Mouse (Mus musculus) stomach, embryonic 14.5 days (tissue): ENCODE measurements around the gene Ncaph2. TPM values are rescaled to one million over a fixed set of nuclear protein-coding genes. Genes with fewer than 3 reads are reported as not detected.
A peak's percentile ranks its signal among the peaks of the same experiment; 100 is the strongest.

Source experiments
- ATAC-seq: fragments of 200-750 bp; cut with Nextera tagmentation; 2 replicates; pipeline ENCODE4 v1.8.0; 2017; ENCODE audit warnings: low read depth, moderate TSS enrichment; ENCODE audit not compliant: insufficient number of reproducible peaks, insufficient read depth, low FRiP score
- H3K27ac ChIP-seq: fragments of 300-500 bp; sonication (generic); 2 replicates; pipeline ENCODE4 v1.5.1; 2014; ENCODE audit warnings: mild to moderate bottlenecking, low read length, moderate library complexity, mixed read lengths
- H3K27me3 ChIP-seq: fragments of 300-500 bp; sonication (generic); 2 replicates; pipeline ENCODE4 v1.6.1; 2014; ENCODE audit warnings: low read length, control low read depth, mixed read lengths; ENCODE audit not compliant: control insufficient read depth, insufficient read depth
- H3K36me3 ChIP-seq: fragments of 300-500 bp; sonication (generic); 2 replicates; pipeline ENCODE4 v1.6.1; 2014; ENCODE audit warnings: mild to moderate bottlenecking, control low read depth, low read length, moderate library complexity, mixed read lengths; ENCODE audit not compliant: control insufficient read depth, insufficient read depth
- H3K4me1 ChIP-seq: fragments of 300-500 bp; sonication (generic); 2 replicates; pipeline ENCODE4 v1.6.1; 2014; ENCODE audit warnings: low read length, control low read depth, mixed read lengths; ENCODE audit not compliant: control insufficient read depth, insufficient read depth
- H3K4me2 ChIP-seq: fragments of 300-500 bp; sonication (generic); replicated peaks from 2 replicates; pipeline ENCODE4 v1.6.1; 2014; ENCODE audit warnings: low read depth, low read length, control low read depth
- H3K4me3 ChIP-seq: fragments of 300-500 bp; sonication (generic); 2 replicates; pipeline ENCODE4 v1.5.1; 2014; ENCODE audit warnings: low read depth, low read length, control low read depth
- H3K9ac ChIP-seq: fragments of 300-500 bp; sonication (generic); replicated peaks from 2 replicates; pipeline ENCODE4 v1.6.1; 2014; ENCODE audit warnings: low read depth, mild to moderate bottlenecking, control low read depth, low read length, moderate library complexity, mixed read lengths
- H3K9me3 ChIP-seq: fragments of 300-500 bp; sonication (generic); 2 replicates; pipeline ENCODE4 v1.6.1; 2016; ENCODE audit warnings: low read depth, low read length, control low read depth; ENCODE audit not compliant: control insufficient read depth
- WGBS: fragments of 180-500 bp; shearing (Covaris S2); extraction: QIAGEN DNeasy Blood & Tissue Kit; methylation state at CpG from one replicate; pipeline ENCODE4 v1.1.7; 2014; 5-methylcytosine and 5-hydroxymethylcytosine counted together
- polyA plus RNA-seq: library from polyadenylated mRNA; unstranded; fragments of >200 nt; fragmentation: Nextera tagmentation; extraction: Ambion mirVana; gene quantifications from 2 replicates; pipeline ENCODE4 v1.2.1, GENCODE M21; 2014

The Ncaph2 gene
- polyA plus RNA-seq, 1 experiment from 2014 or later, result 159 TPM

DNA sequence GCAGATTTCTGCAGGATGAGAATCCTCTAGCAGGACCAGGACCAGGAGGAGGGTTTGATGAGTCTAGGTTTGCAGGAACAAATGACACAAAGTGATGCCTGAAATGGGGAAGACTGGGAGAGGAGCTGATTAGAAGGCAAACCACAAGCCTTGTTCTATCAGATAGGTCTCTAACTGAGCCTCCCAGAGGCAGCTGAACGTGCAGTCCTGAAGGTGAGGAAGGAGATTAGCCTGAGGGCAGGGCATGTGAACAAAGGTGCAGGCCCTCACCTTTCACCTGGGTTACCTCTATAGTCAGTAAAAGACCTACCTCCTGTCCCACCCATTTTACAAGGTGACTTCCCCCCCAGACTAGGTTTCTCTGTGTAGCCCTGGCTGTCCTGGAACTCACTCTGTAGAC lies 44.2 kb downstream of the Ncaph2 start:
- no peak overlapping the region for H3K9ac ChIP-seq
- ATAC-seq, result no peak
- no peak overlapping the region for H3K4me3 ChIP-seq
- no peak overlapping the region for H3K27ac ChIP-seq
- no peaks in the 10 kb centered on the region for H3K4me1 ChIP-seq
- no peak overlapping the region for H3K4me2 ChIP-seq
- H3K27me3 ChIP-seq, result no peaks in the 10 kb centered on the region
- no peaks in the 10 kb centered on the region for H3K9me3 ChIP-seq
- no peaks in the 10 kb centered on the region for H3K36me3 ChIP-seq
- 47% methylated on average over 1 of the region's 1 CpGs for WGBS

DNA sequence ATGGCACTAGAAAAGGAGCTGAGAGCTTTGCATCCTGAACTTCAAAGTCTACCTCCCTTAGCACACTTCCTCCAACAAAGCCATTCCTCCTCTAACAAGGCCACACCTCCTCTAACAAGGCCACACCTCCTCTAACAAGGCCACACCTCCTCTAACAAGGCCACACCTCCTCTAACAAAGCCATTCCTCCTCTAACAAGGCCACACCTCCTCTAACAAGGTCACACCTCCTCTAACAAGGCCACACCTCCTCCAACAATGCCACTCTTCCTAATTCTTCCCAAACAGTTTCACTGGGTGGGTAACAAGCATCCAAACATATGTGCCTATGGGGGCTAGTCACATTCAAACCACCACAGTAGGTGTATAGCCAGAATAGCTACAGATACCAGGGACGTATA lies 47.0 kb downstream of the Ncaph2 start:
- Histone ChIP-seq H3K4me1 (no peaks in the 10 kb centered on the region), H3K4me2 (no peak overlapping the region), H3K27me3 (no peaks in the 10 kb centered on the region), H3K9me3 (no peaks in the 10 kb centered on the region), H3K4me3 (no peak overlapping the region), H3K27ac (no peak overlapping the region), H3K36me3 (no peaks in the 10 kb centered on the region), H3K9ac (no peak overlapping the region)
- ATAC-seq, result no peak
- WGBS, result 85% methylated on average over 1 of the region's 1 CpGs

DNA sequence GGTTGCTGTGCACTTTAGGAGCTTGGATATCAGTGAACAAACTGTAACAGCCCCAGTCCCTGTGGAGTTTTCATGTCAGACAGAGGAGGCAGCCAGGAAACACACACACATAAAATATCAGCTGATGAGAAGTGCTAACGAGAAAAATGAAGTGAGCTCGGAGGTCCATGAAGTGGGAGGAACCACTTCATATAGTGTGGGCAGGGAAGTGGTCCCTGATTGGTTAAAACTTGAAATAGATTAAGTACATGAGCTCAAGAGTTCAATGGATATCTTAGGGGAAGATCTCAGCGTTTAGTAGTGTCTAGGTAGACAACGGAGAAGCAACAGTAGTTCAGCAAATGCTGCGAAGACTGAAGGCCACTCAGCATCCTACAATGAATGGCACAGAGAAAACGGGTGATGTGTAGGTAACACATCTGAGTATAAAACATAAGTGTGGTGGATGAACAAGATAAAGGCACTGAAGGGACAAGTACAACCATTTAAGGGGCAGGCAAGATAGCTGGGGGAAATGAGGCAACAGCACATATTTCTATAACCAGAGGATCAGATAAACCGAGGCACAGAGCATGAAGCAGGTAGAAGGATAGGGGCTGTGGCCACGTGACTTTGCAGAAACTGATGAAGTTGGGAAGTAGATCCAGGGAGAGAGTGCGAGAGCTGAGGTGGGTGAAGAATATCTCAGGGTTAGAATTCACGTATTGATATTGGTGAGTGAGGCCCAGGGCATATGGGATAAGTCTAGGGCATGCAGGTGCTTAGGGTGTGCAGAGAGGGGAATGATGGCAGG lies 49.5 kb downstream of the Ncaph2 start:
- no peaks in the 10 kb centered on the region for H3K4me1 ChIP-seq
- peaks cover 4% of the 10 kb centered on the region; the same call in 1 of the 2 replicates for H3K9me3 ChIP-seq
- no peak overlapping the region for H3K27ac ChIP-seq
- no peak overlapping the region for H3K9ac ChIP-seq
- H3K4me2 ChIP-seq, result no peak overlapping the region
- H3K36me3 ChIP-seq, result no peaks in the 10 kb centered on the region
- 82% methylated on average over 10 of the region's 10 CpGs for WGBS
- ATAC-seq, result no peak
- no peaks in the 10 kb centered on the region for H3K27me3 ChIP-seq
- no peak overlapping the region for H3K4me3 ChIP-seq

DNA sequence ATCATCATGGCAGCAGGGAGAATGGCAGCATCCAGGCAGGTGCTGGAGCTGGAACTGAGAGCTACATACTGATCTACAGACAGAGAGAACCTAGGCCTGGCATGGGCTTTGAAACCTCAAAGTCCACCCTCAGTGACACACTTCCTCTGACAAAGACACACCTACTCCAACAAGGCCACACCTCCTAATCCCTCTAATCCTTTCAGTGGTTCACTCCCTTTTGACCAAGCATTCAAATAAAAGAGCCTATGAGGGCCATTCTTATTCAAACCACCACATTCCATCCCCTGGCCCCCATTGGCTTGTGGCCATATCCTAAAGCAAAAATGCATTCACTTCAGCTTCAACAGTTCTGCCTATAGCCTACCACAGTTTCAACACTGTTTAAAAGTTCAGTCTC lies 51.2 kb downstream of the Ncaph2 start:
- Histone ChIP-seq H3K36me3 (no peaks in the 10 kb centered on the region), H3K4me2 (no peak overlapping the region), H3K9ac (no peak overlapping the region), H3K9me3 (peaks cover 4% of the 10 kb centered on the region; the same call in 1 of the 2 replicates), H3K4me3 (no peak overlapping the region), H3K27ac (no peak overlapping the region), H3K4me1 (no peaks in the 10 kb centered on the region), H3K27me3 (no peaks in the 10 kb centered on the region)
- no peak for ATAC-seq

DNA sequence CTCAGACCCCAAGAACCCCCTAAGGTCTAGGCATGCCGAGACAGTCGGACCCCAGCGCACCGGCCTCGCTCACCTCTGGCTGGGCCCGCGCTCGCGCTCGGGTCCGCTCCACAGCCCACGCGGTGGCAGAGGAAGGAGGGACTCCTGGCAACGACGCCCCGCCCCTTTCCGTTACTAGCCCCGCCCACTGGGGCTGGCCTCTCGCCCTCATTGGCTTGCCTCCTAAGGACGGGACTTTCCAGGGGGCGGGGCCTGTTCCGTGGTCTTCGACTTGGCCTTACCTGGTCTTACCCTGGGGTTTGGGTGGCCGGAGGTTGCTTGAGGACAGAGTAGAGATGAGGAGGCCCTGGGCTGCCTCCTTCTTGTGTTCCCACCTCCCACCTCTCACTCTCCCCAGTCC lies 54.6 kb downstream of the Ncaph2 start, which contains the start of gene Syce3:
TSS of gene Syce3 (minus strand) at position 386 of the 400 bp plus-strand sequence.
- no peak within 1 kb of the TSS for H3K27ac ChIP-seq
- peaks cover 4% of the 10 kb centered on the region; the same call in 1 of the 2 replicates for H3K9me3 ChIP-seq
- H3K36me3 ChIP-seq, result no peaks in the 10 kb centered on the region
- H3K9ac ChIP-seq, result no peak within 1 kb of the TSS
- no peaks in the 10 kb centered on the region for H3K27me3 ChIP-seq
- H3K4me3 ChIP-seq, result no peak within 1 kb of the TSS
- no peaks in the 10 kb centered on the region for H3K4me1 ChIP-seq
- H3K4me2 ChIP-seq, result no peak within 1 kb of the TSS
- 82% methylated on average over 21 of the region's 24 CpGs for WGBS
- ATAC-seq, result peak; percentile 33; the same call in 1 of the 2 replicates

DNA sequence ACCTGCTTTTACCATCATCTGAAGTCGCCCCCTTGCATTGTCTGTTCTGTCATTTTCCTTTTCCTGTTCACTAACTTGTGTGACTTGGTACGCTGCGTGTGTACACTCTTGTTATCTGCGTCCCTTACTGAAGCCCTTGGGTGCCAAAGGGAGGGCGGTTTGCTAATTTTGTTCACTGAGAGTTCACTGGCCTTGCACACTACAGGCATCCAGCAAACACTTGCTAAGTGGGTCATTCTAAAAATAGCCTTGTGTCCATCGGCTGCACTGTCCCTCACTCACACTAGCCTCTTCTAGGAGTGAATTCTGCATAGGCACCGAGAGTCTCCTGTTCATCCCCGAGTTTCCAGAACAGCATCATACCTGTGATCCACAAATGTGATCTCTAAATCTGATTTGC lies 59.8 kb downstream of the Ncaph2 start:
- H3K4me1 ChIP-seq, result no peaks in the 10 kb centered on the region
- no peaks in the 10 kb centered on the region for H3K36me3 ChIP-seq
- H3K4me2 ChIP-seq, result no peak overlapping the region
- no peak for ATAC-seq
- 83% methylated on average over 8 of the region's 8 CpGs for WGBS
- H3K4me3 ChIP-seq, result no peak overlapping the region
- no peaks in the 10 kb centered on the region for H3K9me3 ChIP-seq
- no peak overlapping the region for H3K9ac ChIP-seq
- no peak overlapping the region for H3K27ac ChIP-seq
- no peaks in the 10 kb centered on the region for H3K27me3 ChIP-seq

DNA sequence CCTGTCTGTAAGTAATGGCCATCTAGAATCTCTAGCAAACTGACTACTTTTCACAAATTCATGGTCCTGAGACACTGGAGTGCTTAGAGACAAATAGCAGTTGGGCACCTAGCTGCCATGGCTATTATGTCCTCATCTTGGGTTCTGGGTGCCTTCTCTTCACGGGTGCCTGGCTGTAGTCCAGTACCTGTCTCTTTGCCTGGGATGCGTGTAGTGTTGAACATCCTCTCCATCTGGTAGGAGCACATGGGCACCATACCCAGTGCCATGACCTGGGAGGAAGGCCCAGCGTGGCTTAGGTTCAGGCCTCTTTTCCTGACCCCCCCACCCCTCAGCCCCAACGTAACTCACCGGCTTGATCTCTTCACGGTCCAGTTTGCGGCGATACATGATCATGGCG lies 66.4 kb downstream of the Ncaph2 start:
- H3K4me1 ChIP-seq, result no peaks in the 10 kb centered on the region
- H3K36me3 ChIP-seq, result peaks cover 7% of the 10 kb centered on the region
- ATAC-seq, result no peak
- no peaks in the 10 kb centered on the region for H3K9me3 ChIP-seq
- 93% methylated on average over 9 of the region's 9 CpGs for WGBS
- no peaks in the 10 kb centered on the region for H3K27me3 ChIP-seq
- no peak overlapping the region for H3K27ac ChIP-seq
- no peak overlapping the region for H3K9ac ChIP-seq
- H3K4me2 ChIP-seq, result no peak overlapping the region
- no peak overlapping the region for H3K4me3 ChIP-seq
